Mouse (Mus musculus) megakaryocyte, adult 5-6 weeks (primary cell): ENCODE results near the gene Olfr323. TPM values are rescaled to one million over a fixed set of nuclear protein-coding genes. Genes with fewer than 3 reads are reported as not detected.

Experiments used
- ATAC-seq: 2 replicates; pipeline ENCODE4 v1.8.0; 2016; ENCODE audit warnings: mild to moderate bottlenecking, inconsistent platforms; ENCODE audit not compliant: poor library complexity, severe bottlenecking
- total RNA-seq, 2 experiments: library from RNA; stranded (forward) in 1 of 2; stranded (reverse) in 1 of 2; fragments of 153-499, 151-499 nt in 1 of 2; fragments of 221-1000, 200-1000 nt in 1 of 2; gene quantifications; 2 replicates each; pipeline versions ENCODE4 v1.2.3 to v1.2.4; 2015 to 2017

Gene Olfr323
- total RNA-seq, 2 experiments from 2014 or later, result not detected

DNA sequence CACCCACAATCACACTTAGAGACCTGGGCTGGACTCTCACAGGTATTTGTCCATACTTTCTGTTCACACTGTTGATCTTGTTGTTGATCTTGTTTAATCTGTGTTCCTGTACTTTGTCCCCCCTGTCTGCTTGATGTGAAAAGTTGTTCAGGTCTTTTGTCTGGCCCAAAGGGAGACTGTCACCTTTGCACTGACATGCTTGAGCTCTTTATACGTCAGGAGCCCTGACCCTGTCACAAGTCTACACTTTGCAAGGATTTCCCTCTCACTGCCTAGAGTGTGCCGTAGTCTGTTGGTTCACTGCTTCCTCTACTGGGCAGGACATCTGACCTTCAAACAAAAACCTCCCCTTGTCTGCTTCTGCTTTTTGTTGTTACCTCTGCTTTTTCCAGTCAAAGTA, 25.6 kb downstream of the Olfr323 start:
- no peak for ATAC-seq

DNA sequence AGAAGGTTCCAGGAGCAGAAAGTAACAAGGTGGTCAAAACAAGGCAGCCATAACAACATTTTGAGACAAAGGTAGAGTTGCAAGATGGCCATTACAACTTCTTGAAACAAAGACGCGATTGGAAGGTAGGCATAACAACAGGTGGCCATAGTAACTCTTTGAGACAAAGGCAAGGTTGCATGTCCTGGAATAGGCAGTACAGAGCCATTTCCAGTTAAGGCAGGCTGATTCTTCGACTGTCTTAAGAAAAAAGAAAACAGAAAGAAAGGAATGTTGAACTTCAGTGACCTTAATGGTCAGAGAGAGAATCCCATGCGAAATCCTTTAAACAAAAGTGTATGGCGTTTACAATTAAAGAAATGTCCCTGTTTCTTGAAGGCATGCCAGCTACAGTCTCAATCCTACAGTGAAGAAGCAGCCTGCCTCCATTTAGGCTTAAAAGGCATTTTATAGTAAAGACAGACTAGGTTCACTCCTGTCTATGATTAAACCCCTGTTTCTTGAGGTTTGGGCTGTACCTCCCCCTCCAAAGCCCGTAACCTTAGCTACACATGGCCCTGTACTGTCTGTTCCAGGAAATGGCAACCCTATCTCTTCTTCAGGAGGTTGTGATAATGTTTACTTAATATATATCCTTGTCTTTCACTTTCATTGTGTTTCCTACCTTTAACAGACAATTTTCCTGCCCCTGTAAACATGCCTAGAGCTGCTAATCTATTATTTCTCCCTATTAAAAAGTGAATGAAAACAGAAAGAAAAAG, 27.3 kb downstream of the Olfr323 start:
- ATAC-seq, result no peak

DNA sequence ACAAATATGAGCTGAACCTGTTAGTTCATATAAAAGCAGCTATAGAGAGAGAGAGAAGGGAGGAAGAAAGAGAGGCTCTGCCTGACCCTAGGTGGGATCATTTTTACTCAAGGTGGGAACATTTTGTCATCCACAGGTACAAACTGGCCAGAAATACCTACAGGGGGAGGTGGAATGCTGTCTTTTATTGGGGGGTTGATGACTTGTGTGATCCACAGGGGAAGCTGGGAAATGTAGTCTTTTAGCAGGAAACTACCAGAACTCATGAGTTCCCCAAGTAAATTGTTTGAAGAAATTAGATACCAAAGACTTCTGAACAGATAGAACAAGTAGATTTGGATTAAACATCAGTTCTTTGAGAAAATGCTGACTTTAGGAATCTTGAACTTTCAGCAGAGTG, 28.2 kb downstream of the Olfr323 start:
- ATAC-seq, result no peak

DNA sequence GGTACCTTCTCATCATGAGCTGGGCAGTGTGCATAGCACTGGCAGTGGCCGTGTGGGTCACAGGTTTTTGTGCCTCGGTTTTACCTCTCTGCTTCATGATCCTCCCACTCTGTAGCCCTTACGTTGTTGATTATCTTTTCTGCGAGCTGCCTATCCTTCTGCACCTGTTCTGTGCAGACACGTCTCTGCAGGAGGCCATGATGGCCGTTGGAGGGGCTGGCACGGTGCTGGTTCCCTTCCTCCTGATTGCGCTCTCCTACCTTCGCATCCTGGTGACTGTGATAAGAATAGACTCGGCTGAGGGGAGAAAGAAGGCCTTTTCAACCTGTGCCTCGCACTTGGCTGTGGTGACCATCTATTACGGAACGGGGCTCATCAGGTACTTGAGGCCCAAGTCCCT, 32.5 kb downstream of the Olfr323 start:
- ATAC-seq, result no peak

DNA sequence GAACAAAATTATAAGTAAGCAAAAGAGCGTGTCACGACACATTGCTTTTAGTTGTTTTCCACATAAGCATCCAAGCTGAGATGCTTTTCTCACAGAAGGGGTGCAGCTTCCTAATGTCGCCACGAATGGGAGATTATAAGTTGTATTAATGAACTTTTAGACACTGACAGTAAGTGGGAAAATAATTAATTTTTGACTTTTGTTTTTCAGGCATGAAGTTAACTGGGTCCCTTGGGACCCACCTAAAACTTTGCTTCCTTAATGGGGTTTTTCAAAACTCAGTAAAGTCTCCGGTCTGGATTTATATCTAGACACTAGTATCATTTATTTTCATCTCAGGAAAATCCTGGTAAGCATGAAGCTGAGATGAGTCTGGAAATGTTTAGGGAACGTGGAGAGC, 35.5 kb downstream of the Olfr323 start, which contains the start of gene Olfr324:
TSS of gene Olfr324 (plus strand) at position 301 of the 400 bp plus-strand sequence.
- ATAC-seq, result no peak

DNA sequence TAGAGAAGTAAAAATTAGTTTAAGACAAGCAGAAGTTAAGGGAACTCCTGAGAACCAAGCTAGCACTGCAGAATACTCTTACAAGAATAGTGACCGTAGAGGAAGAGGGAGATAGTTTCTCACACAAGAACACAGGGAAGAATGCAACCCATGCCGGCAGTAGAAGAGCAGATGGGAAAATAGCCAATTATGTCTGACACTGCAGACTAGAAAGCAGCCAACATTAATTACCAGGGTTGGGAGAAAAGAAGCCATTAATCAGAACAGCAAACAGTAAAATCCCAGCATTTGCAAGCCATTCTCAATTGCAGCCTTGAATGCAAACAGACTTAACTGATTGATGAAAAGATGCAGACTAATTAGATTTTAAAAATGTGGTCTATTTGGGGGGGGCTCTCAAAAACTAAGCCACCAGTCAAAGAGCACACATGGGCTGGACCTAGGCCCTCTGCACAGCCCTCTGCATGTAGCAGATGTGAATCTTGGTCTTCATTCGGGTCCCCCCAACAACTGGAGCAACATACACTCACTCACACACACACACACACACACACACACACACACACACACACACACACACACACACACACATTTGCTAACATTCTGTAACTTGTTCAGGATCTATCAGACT, 41.6 kb downstream of the Olfr323 start:
- no peak for ATAC-seq

DNA sequence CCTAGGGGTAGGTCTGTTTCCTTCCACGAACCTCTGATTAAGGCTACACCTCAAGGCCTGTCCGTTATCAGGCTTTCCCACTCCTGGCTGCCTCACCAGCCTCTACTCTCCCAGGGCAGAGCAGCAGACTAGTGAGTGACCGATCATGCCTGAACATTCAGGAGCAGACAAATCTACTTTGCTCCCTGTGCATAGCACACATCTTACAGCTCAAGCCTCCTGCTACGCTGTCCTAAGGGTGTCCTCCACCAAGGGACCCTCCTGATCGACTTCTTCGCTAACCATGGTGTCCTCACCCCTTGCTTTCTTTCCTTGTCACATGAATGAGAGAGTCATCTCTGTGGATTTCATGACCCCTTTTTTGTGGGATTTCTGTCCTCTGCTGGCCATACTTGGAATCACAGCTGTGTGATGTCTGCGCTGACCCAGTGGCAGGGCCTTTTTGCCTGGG, 42.4 kb downstream of the Olfr323 start:
- ATAC-seq, result 0 out of 2 replicates have a peak, but pooled peaks have one; percentile 33

DNA sequence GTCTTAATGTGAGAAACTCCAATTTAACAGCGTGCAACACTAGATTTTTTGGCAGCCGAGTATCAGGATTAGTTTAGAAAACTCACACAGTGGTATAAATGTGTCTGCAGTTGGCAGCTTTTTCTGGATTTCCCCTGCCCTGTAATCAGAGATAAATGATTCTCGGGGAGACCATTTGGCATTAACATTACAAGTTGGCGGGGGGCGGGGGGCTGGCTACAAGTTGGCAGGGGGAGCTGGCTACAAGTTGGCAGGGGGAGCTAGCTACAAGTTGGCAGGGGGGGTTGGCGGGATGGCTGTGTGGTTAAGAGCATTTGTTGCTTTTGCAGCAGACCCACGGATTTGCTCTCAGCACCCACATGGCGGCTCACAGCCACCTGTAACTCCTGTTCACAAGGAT, 51.7 kb downstream of the Olfr323 start:
- ATAC-seq, result no peak

DNA sequence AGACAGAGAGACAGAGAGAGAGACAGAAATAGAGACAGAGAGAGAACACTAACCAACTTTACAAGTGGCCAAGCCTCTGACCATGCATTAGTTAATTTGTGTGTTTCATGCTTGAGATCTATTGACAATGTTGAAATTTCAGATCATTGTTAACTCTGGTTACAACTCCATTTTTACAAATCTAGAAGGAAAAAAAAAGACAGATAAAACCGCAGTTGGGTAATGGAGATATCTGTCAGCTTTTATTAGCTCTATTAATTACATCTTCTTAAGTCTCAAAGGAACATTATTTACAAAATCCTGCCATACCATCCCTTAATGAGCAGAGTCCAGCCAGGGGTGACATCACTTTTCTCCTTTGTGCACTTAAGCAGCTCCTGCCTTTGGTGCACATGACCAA, 52.9 kb downstream of the Olfr323 start, which contains the start of gene Olfr325:
TSS of gene Olfr325 (plus strand) at position 301 of the 400 bp plus-strand sequence.
- ATAC-seq, result no peak

Other genes with a start within 250 kb of the Olfr323 start
- not detected in 2 replicates for gene 1810065E05Rik, start 209.4 kb downstream of the Olfr323 start, total RNA-seq (2015)
- not detected in 2 replicates for gene 1810065E05Rik, start 209.4 kb downstream of the Olfr323 start, total RNA-seq (2017)
- gene Gm12253, start 197.9 kb downstream of the Olfr323 start, total RNA-seq (2015), result not detected in 2 replicates
- not detected in 2 replicates for gene Gm12253, start 197.9 kb downstream of the Olfr323 start, total RNA-seq (2017)
- not detected in 2 replicates for gene Lypd9, start 177.6 kb downstream of the Olfr323 start, total RNA-seq (2015)
- not detected in 2 replicates for gene Lypd9, start 177.6 kb downstream of the Olfr323 start, total RNA-seq (2017)
- not detected in 2 replicates for gene Olfr30, start 168.2 kb downstream of the Olfr323 start, total RNA-seq (2015)
- gene Olfr30, start 168.2 kb downstream of the Olfr323 start, total RNA-seq (2017), result not detected in 2 replicates
- gene Olfr332, start 137.9 kb downstream of the Olfr323 start, total RNA-seq (2015), result not detected in 2 replicates
- not detected in 2 replicates for gene Olfr332, start 137.9 kb downstream of the Olfr323 start, total RNA-seq (2017)
- not detected in 2 replicates for gene Olfr331, start 127.9 kb downstream of the Olfr323 start, total RNA-seq (2015)
- gene Olfr331, start 127.9 kb downstream of the Olfr323 start, total RNA-seq (2017), result not detected in 2 replicates
- gene Olfr330, start 95.7 kb downstream of the Olfr323 start, total RNA-seq (2015), result not detected in 2 replicates
- gene Olfr330, start 95.7 kb downstream of the Olfr323 start, total RNA-seq (2017), result not detected in 2 replicates
- not detected in 2 replicates for gene Olfr329-ps, start 84.1 kb downstream of the Olfr323 start, total RNA-seq (2015)
- not detected in 2 replicates for gene Olfr329-ps, start 84.1 kb downstream of the Olfr323 start, total RNA-seq (2017)
- not detected in 2 replicates for gene Olfr328, start 74.9 kb downstream of the Olfr323 start, total RNA-seq (2015)
- 0.07 TPM in 1 of 2 replicates, not detected in the other for gene Olfr328, start 74.9 kb downstream of the Olfr323 start, total RNA-seq (2017)
- gene Olfr224, start 59.9 kb downstream of the Olfr323 start, total RNA-seq (2015), result not detected in 2 replicates
- not detected in 2 replicates for gene Olfr224, start 59.9 kb downstream of the Olfr323 start, total RNA-seq (2017)
- not detected in 2 replicates for gene Olfr325, start 52.8 kb downstream of the Olfr323 start, total RNA-seq (2015)
- gene Olfr325, start 52.8 kb downstream of the Olfr323 start, total RNA-seq (2017), result not detected in 2 replicates
- gene Olfr324, start 35.4 kb downstream of the Olfr323 start, total RNA-seq (2015), result not detected in 2 replicates
- gene Olfr324, start 35.4 kb downstream of the Olfr323 start, total RNA-seq (2017), result not detected in 2 replicates
- not detected in 2 replicates for gene 2210407C18Rik, start 14.4 kb downstream of the Olfr323 start, total RNA-seq (2015)
- gene 2210407C18Rik, start 14.4 kb downstream of the Olfr323 start, total RNA-seq (2017), result not detected in 2 replicates
- gene Trim58, start 10.0 kb upstream of the Olfr323 start, total RNA-seq (2015), result 0.11 and 0.27 TPM in 2 replicates
- gene Trim58, start 10.0 kb upstream of the Olfr323 start, total RNA-seq (2017), result 0.04 TPM in 1 of 2 replicates, not detected in the other
- not detected in 2 replicates for gene Olfr322, start 28.3 kb upstream of the Olfr323 start, total RNA-seq (2015)
- not detected in 2 replicates for gene Olfr322, start 28.3 kb upstream of the Olfr323 start, total RNA-seq (2017)
- not detected in 2 replicates for gene Olfr320, start 50.6 kb upstream of the Olfr323 start, total RNA-seq (2015)
- not detected in 2 replicates for gene Olfr320, start 50.6 kb upstream of the Olfr323 start, total RNA-seq (2017)
- gene Olfr319, start 68.7 kb upstream of the Olfr323 start, total RNA-seq (2015), result not detected in 2 replicates
- gene Olfr319, start 68.7 kb upstream of the Olfr323 start, total RNA-seq (2017), result not detected in 2 replicates
- not detected in 2 replicates for gene Olfr318, start 93.5 kb upstream of the Olfr323 start, total RNA-seq (2015)
- not detected in 2 replicates for gene Olfr318, start 93.5 kb upstream of the Olfr323 start, total RNA-seq (2017)
- gene Olfr317, start 108.7 kb upstream of the Olfr323 start, total RNA-seq (2015), result not detected in 2 replicates
- gene Olfr317, start 108.7 kb upstream of the Olfr323 start, total RNA-seq (2017), result not detected in 2 replicates
- not detected in 2 replicates for gene Olfr316, start 122.2 kb upstream of the Olfr323 start, total RNA-seq (2015)
- gene Olfr316, start 122.2 kb upstream of the Olfr323 start, total RNA-seq (2017), result not detected in 2 replicates
- gene Olfr315, start 142.7 kb upstream of the Olfr323 start, total RNA-seq (2015), result not detected in 2 replicates
- not detected in 2 replicates for gene Olfr315, start 142.7 kb upstream of the Olfr323 start, total RNA-seq (2017)
- not detected in 2 replicates for gene Olfr314, start 152.5 kb upstream of the Olfr323 start, total RNA-seq (2015)
- not detected in 2 replicates for gene Olfr314, start 152.5 kb upstream of the Olfr323 start, total RNA-seq (2017)
- not detected in 2 replicates for gene Fam183b, start 171.5 kb upstream of the Olfr323 start, total RNA-seq (2015)
- not detected in 2 replicates for gene Fam183b, start 171.5 kb upstream of the Olfr323 start, total RNA-seq (2017)
- gene Olfr313, start 184.5 kb upstream of the Olfr323 start, total RNA-seq (2015), result not detected in 2 replicates
- gene Olfr313, start 184.5 kb upstream of the Olfr323 start, total RNA-seq (2017), result not detected in 2 replicates
- not detected in 2 replicates for gene Olfr312, start 198.7 kb upstream of the Olfr323 start, total RNA-seq (2015)
- gene Olfr312, start 198.7 kb upstream of the Olfr323 start, total RNA-seq (2017), result not detected in 2 replicates
- not detected in 2 replicates for gene Olfr311, start 208.8 kb upstream of the Olfr323 start, total RNA-seq (2015)
- gene Olfr311, start 208.8 kb upstream of the Olfr323 start, total RNA-seq (2017), result not detected in 2 replicates
- gene Gm12258, start 216.7 kb upstream of the Olfr323 start, total RNA-seq (2015), result 2.0 and 3.7 TPM in 2 replicates
- 2.0 and 4.7 TPM in 2 replicates for gene Gm12258, start 216.7 kb upstream of the Olfr323 start, total RNA-seq (2017)
- gene 2810021J22Rik, start 236.7 kb upstream of the Olfr323 start, total RNA-seq (2015), result 1.6 and 3.0 TPM in 2 replicates
- 3.2 and 5.8 TPM in 2 replicates for gene 2810021J22Rik, start 236.7 kb upstream of the Olfr323 start, total RNA-seq (2017)